Mouse (Mus musculus) kidney, adult 2 months (tissue): ENCODE data around the gene Mrps18c. TPM values are rescaled to one million over a fixed set of nuclear protein-coding genes. Genes with fewer than 3 reads are reported as not detected.

ENCODE experiments used
- DNase-seq: peaks from one replicate; pipeline ENCODE4 v3.0.0; 2021
- H3K27ac ChIP-seq: fragments of 200-500 bp; 2 replicates; pipeline ENCODE4 v1.5.1; 2012; ENCODE audit warnings: low read depth, low read length, control low read depth, inconsistent platforms; ENCODE audit not compliant: insufficient read depth
- H3K27me3 ChIP-seq: fragments of 200-500 bp; replicated peaks from 2 replicates; pipeline ENCODE4 v1.6.1; 2012; ENCODE audit warnings: mild to moderate bottlenecking, moderate library complexity, low read length, inconsistent platforms; ENCODE audit not compliant: control insufficient read depth, insufficient read depth
- H3K36me3 ChIP-seq: fragments of 200-500 bp; 2 replicates; pipeline ENCODE4 v1.6.1; 2012; ENCODE audit warnings: mild to moderate bottlenecking, moderate library complexity, low read length, inconsistent platforms; ENCODE audit not compliant: control insufficient read depth, insufficient read depth
- H3K4me1 ChIP-seq: fragments of 200-500 bp; 2 replicates; pipeline ENCODE4 v1.6.1; 2011; ENCODE audit warnings: low read length; ENCODE audit not compliant: control insufficient read depth, insufficient read depth
- H3K4me3 ChIP-seq: fragments of 200-500 bp; 2 replicates; pipeline ENCODE4 v1.5.1; 2011; ENCODE audit warnings: mild to moderate bottlenecking, low read depth, low read length, control low read depth; ENCODE audit not compliant: insufficient read depth
- CTCF ChIP-seq: fragments of 200-500 bp; conservative IDR thresholded peaks from 2 replicates; pipeline ENCODE4 v1.5.1; 2011; ENCODE audit warnings: low read depth, mild to moderate bottlenecking, control low read depth, low read length, moderate library complexity, mixed read lengths; ENCODE audit not compliant: insufficient read depth, insufficient read length
- POLR2A ChIP-seq: fragments of 200-500 bp; IDR thresholded peaks from one replicate; pipeline ENCODE4 v1.6.1; 2011; ENCODE audit warnings: low read depth, low read length, control low read depth
- WGBS: fragments of 180-500 bp; shearing (Covaris S2); methylation state at CpG from one replicate; pipeline ENCODE4 v1.1.7; 2018; 5-methylcytosine and 5-hydroxymethylcytosine counted together
- polyA plus RNA-seq: library from polyadenylated mRNA; depleted of rRNA; stranded (reverse); fragments of >200 nt; gene quantifications from 2 replicates; pipeline ENCODE4 v1.2.3, GENCODE M21; 2012

Gene Mrps18c
- polyA plus RNA-seq, 1 experiment, result 57.3 TPM

DNA sequence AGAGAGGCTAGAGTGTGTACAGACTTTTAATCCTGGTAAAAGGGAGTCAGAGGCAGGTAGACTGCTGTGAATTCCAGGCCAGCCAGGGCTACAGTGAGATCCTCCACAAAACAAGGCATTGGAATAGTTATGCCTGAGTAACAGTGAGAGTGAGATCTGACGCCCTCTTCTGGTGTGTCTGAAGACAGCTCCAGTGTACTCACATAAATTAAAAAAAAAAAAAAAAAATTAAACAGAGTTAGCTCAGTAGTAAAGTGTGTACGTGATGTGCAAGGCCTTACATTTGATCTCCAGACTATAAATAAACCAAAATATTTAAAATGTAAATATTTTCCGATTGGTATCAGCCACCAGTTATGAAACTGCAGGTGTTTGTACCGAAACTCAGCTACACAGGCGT, 4.3 kb upstream of the Mrps18c start:
- H3K36me3 ChIP-seq, result no peaks in the 10 kb centered on the region; the same call in 1 of the 2 replicates
- no peak overlapping the region for H3K4me3 ChIP-seq
- peaks cover 3% of the 10 kb centered on the region; the same call in 1 of the 2 replicates for H3K4me1 ChIP-seq
- H3K27me3 ChIP-seq, result no peaks in the 10 kb centered on the region
- TF ChIP-seq POLR2A (no peak), CTCF (no peak)
- no peak for DNase-seq
- no peak overlapping the region for H3K27ac ChIP-seq
- 87% methylated on average over 5 of the region's 5 CpGs for WGBS

DNA sequence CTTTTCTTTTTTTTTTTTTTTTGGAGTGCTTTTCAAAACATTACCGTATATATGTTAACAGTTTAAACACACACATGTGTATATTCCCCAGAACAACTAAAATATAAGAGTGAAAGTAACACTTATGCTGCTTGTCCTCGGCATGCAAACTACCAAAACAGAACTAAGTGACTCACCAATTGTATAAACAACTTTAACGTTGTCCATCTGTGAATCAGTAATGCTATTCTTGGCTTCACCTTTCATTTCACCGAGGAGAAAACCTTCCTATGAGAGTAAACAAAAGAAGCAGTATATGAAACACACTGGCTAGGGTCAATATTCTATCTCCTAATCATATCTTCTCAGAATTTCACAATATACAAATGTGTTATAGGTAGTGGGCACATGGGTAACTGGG, 19.9 kb downstream of the Mrps18c start:
- TF ChIP-seq CTCF (no peak), POLR2A (no peak)
- Histone ChIP-seq H3K27ac (no peak overlapping the region), H3K36me3 (no peaks in the 10 kb centered on the region), H3K27me3 (no peaks in the 10 kb centered on the region), H3K4me1 (0 out of 2 replicates have a peak, but pooled peaks cover 4% of the 10 kb centered on the region), H3K4me3 (no peak overlapping the region)
- WGBS, result 59% methylated on average over 4 of the region's 4 CpGs
- DNase-seq, result no peak

DNA sequence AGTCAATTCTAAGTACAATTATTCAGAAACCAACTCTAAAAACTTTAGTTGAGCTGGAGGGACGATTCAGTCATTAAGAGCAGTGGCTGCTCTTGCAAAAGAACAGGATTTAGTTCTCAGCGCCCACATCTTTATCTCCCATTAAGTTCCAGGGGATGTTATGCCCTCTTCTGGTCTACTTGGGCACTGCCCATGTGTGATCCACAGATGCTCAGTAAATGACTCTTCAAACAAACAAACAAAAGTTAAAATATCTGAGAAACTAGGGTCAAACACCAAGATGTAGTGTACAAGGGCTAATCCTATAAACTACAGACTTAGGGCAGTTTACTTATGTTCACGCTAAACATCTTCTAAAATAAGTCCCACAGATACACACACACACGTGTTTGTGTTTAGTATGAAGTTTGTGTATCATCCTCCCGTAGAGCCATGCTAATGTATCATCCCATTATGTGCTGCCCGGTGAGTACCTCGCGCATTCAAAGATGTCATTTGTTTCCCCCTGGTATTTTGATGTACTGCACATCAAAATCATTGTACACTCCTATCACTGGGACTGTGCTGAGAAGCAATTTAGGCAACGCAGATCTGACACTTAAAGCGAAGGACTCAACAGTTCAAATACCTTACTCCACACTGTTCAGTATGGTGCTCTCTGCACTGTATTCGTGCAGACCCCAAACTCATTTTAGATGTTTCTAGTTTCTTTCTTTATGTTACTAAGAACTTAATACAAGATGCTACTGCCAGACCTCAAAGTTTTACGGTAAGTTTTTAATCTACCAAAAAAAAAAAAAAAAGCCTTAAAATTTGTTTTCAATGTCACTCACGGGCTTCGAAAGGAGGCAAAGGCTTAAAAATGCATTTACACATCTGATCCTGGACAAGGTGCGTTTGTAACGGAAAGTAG, 21.4 kb downstream of the Mrps18c start:
- TF ChIP-seq CTCF (no peak), POLR2A (no peak)
- peak overlapping the region; percentile 95 for H3K4me3 ChIP-seq
- 0 out of 2 replicates have a peak, but pooled peaks cover 4% of the 10 kb centered on the region for H3K4me1 ChIP-seq
- no peaks in the 10 kb centered on the region for H3K27me3 ChIP-seq
- 34% methylated on average over 16 of the region's 16 CpGs for WGBS
- peak; percentile 15 for DNase-seq
- no peak overlapping the region for H3K27ac ChIP-seq
- no peaks in the 10 kb centered on the region for H3K36me3 ChIP-seq

DNA sequence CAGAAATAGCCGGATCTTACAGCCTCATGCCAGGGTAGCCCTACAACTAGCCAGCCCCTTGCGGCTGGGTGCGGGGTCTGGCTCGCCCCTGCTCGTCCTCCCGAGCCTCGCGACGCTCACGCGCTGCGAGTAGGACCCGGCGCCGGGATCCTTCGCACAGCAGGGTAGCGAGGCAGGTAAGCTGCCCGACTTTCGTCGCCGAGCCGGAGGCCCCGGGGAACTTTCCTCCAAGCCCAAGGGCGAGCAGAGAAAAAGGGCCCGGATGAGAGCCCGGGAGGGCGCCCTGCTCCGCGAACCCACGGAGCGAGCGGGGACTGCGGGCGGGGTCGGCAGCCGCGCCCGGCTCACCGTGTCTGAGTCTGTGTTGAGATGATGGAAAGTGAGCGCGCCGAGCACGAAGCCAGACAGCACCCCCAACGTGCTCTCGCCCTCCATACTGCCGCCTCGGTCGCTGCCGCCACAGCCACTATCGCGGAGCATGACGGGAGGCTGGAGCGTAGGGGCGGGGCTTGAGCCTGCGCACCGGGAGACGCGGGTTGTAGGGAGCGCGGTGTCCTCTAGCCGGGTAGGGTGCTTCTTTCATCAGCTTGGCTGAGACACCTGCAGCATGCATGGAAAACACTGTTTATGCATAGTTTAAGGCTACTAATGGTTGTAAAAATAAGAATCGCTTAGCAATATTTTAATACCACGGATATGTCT, 22.2 kb downstream of the Mrps18c start, which contains the start of gene Abraxas1:
Abraxas1 (minus strand) TSS at position 483 of the 702 bp plus-strand sequence.
- peak; percentile 90 for DNase-seq
- H3K27me3 ChIP-seq, result no peaks in the 10 kb centered on the region
- WGBS, result under 1% methylated on average over 63 of the region's 63 CpGs
- no peak within 1 kb of the TSS for H3K27ac ChIP-seq
- H3K36me3 ChIP-seq, result no peaks in the 10 kb centered on the region
- peak within 1 kb of the TSS; percentile 95 for H3K4me3 ChIP-seq
- TF ChIP-seq CTCF, result no peak
- TF ChIP-seq POLR2A, result peak; percentile 74
- H3K4me1 ChIP-seq, result 0 out of 2 replicates have a peak, but pooled peaks cover 4% of the 10 kb centered on the region

DNA sequence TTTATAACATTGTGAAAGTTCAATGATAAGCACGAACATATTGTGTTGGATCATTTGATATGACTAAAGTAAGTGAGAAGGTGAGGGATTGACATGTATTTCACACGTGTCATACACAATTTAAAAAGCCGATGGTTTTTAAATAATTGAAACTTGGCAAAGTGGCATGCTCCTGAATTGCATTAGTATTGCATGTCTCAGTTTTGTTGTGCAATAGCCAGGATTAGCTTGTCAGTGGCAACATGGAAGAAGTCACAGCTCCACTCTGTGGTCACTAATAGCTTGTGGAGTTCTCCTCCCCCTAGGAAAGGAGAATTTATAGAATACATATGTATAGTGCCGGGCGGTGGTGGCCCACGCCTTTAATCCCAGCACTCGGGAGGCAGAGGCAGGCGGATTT, 22.9 kb downstream of the Mrps18c start:
- Histone ChIP-seq H3K27ac (no peak overlapping the region), H3K4me1 (0 out of 2 replicates have a peak, but pooled peaks cover 4% of the 10 kb centered on the region), H3K27me3 (no peaks in the 10 kb centered on the region), H3K4me3 (no peak overlapping the region), H3K36me3 (no peaks in the 10 kb centered on the region)
- TF ChIP-seq CTCF (no peak), POLR2A (no peak)
- 76% methylated on average over 8 of the region's 8 CpGs for WGBS
- DNase-seq, result no peak

DNA sequence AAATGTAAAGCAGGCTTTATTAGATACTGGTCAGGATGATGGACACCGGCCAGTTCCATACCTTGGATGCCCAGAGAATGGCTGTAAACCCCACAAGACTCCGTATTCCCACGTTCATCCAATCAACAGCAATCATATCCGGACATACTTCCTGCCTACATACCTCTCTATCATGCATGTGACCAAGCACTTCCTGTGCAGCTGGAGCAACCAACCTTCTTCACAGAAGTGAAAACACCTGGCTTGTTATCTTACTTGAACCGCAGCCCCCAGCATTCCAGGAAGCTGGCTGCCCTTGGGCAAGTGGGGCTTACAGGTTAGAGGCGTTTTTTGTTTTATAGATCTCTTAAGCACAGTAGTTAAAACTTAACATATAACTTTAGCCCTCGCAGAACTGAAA, 24.4 kb downstream of the Mrps18c start:
- DNase-seq, result no peak
- WGBS, result 77% methylated on average over 7 of the region's 7 CpGs
- Histone ChIP-seq H3K27me3 (no peaks in the 10 kb centered on the region), H3K36me3 (no peaks in the 10 kb centered on the region), H3K4me1 (0 out of 2 replicates have a peak, but pooled peaks cover 4% of the 10 kb centered on the region), H3K27ac (no peak overlapping the region), H3K4me3 (no peak overlapping the region)
- no peak for TF ChIP-seq POLR2A
- no peak for TF ChIP-seq CTCF

DNA sequence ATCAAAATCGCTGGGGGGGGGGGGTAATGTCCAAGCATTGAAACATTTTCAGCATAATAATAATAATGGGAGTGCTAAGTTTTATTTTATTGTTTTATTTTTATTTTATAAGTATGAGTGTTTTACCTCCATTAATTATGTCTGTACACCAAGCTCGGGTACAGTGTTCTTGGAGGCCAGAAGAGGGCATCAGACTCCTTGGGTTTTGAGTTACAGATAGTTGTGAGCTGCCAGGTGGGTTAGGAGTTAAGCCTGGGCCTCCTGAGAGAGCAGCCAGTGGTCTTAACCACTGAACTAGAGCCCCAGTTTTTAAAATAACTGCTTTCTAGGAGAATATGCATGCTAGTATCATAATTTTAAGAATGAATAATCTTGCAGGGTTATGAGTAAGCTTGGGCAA, 27.5 kb downstream of the Mrps18c start:
- Histone ChIP-seq H3K4me3 (no peak overlapping the region), H3K36me3 (no peaks in the 10 kb centered on the region), H3K4me1 (no peaks in the 10 kb centered on the region), H3K27ac (no peak overlapping the region), H3K27me3 (no peaks in the 10 kb centered on the region)
- DNase-seq, result peak; percentile 31
- WGBS, result 13% methylated on average over 2 of the region's 2 CpGs
- TF ChIP-seq CTCF (peak; percentile 53), POLR2A (no peak)
